Mouse (Mus musculus): ENCODE measurements around the gene Upk3bl. TPM values are rescaled to one million over a fixed set of nuclear protein-coding genes. Genes with fewer than 3 reads are reported as not detected.

Gene Upk3bl
- polyA plus RNA-seq, 1 experiment from 2014 or later, result 48.4 TPM

Small RNAs within 50 kb of the gene (microRNA-seq; reads per million reads assigned to microRNA genes)
- gene Mir7035 (ENCODE audit: borderline number of aligned reads), result not detected

Other genes starting within 250 kb of the Upk3bl start
- gene Srrm3, start 247.6 kb upstream of the Upk3bl start, polyA plus RNA-seq (2015; fragmentation: Nextera tagmentation; extraction: Ambion mirVana), result 0.83 and 1.1 TPM in 2 replicates
- gene Hspb1, start 166.6 kb upstream of the Upk3bl start, polyA plus RNA-seq (2015; fragmentation: Nextera tagmentation; extraction: Ambion mirVana), result 803 and 821 TPM in 2 replicates
- 149 and 156 TPM in 2 replicates for gene Ywhag, start 119.9 kb upstream of the Upk3bl start, polyA plus RNA-seq (2015; fragmentation: Nextera tagmentation; extraction: Ambion mirVana)
- 2.8 and 3.4 TPM in 2 replicates for gene Ssc4d, start 80.0 kb upstream of the Upk3bl start, polyA plus RNA-seq (2015; fragmentation: Nextera tagmentation; extraction: Ambion mirVana)
- 0.40 and 0.83 TPM in 2 replicates for gene Zp3, start 74.4 kb upstream of the Upk3bl start, polyA plus RNA-seq (2015; fragmentation: Nextera tagmentation; extraction: Ambion mirVana)
- gene Dtx2, start 59.7 kb upstream of the Upk3bl start, polyA plus RNA-seq (2015; fragmentation: Nextera tagmentation; extraction: Ambion mirVana), result 35.0 and 36.5 TPM in 2 replicates
- gene Upk3b, start 16.0 kb upstream of the Upk3bl start, polyA plus RNA-seq (2015; fragmentation: Nextera tagmentation; extraction: Ambion mirVana), result 4.0 and 5.4 TPM in 2 replicates
- gene Rasa4, start 29.4 kb downstream of the Upk3bl start, polyA plus RNA-seq (2015; fragmentation: Nextera tagmentation; extraction: Ambion mirVana), result 13.4 and 13.6 TPM in 2 replicates
- gene Polr2j, start 62.1 kb downstream of the Upk3bl start, polyA plus RNA-seq (2015; fragmentation: Nextera tagmentation; extraction: Ambion mirVana), result 205 and 222 TPM in 2 replicates
- gene Lrwd1, start 81.6 kb downstream of the Upk3bl start, polyA plus RNA-seq (2015; fragmentation: Nextera tagmentation; extraction: Ambion mirVana), result 36.8 and 40.0 TPM in 2 replicates
- 21.6 and 22.7 TPM in 2 replicates for gene Alkbh4, start 81.7 kb downstream of the Upk3bl start, polyA plus RNA-seq (2015; fragmentation: Nextera tagmentation; extraction: Ambion mirVana)
- 17.1 and 18.3 TPM in 2 replicates for gene Orai2, start 116.2 kb downstream of the Upk3bl start, polyA plus RNA-seq (2015; fragmentation: Nextera tagmentation; extraction: Ambion mirVana)
- gene Prkrip1, start 144.5 kb downstream of the Upk3bl start, polyA plus RNA-seq (2015; fragmentation: Nextera tagmentation; extraction: Ambion mirVana), result 50.3 and 52.2 TPM in 2 replicates
- gene Sh2b2, start 192.1 kb downstream of the Upk3bl start, polyA plus RNA-seq (2015; fragmentation: Nextera tagmentation; extraction: Ambion mirVana), result 8.2 and 9.1 TPM in 2 replicates